Mouse (Mus musculus): ENCODE measurements around the gene B3gnt4. TPM values are rescaled to one million over a fixed set of nuclear protein-coding genes. Genes with fewer than 3 reads are reported as not detected.
"Not testable (repeated sequence)": the region's sequence is repeated elsewhere in the genome, so short reads cannot be mapped to it uniquely, and the experiment has no call there.

B3gnt4 gene
- polyA plus RNA-seq, 1 experiment from 2014 or later, result 2.2 TPM

GRCm38 (mm10) chr5:123508921-123509320 lies 1.3 kb upstream of the B3gnt4 start:
- Histone ChIP-seq H3K9me3 (no peaks in the 10 kb centered on the region), H3K27me3 (peaks cover 13% of the 10 kb centered on the region), H3K4me3 (peak overlapping the region; percentile 65), H3K4me2 (replicated peaks) (peak overlapping the region; percentile 86), H3K9ac (peak overlapping the region; percentile 61), H3K36me3 (peaks cover 22% of the 10 kb centered on the region), H3K4me1 (peaks cover 23% of the 10 kb centered on the region), H3K27ac (no peak overlapping the region)
- ATAC-seq (ENCODE audit: insufficient number of reproducible peaks, insufficient read depth, low FRiP score, low TSS enrichment), result no peak
- WGBS, result 7% methylated on average over 12 of the region's 12 CpGs

- not testable (repeated sequence) for H3K9me3 ChIP-seq; H3K27me3 ChIP-seq; H3K4me2 ChIP-seq (replicated peaks); H3K4me3 ChIP-seq; H3K9ac ChIP-seq; ATAC-seq (ENCODE audit: insufficient number of reproducible peaks, insufficient read depth, low FRiP score, low TSS enrichment); H3K27ac ChIP-seq
- Histone ChIP-seq H3K36me3 (peaks cover 37% of the 10 kb centered on the region), H3K4me1 (peaks cover 20% of the 10 kb centered on the region)
- 82% methylated on average over 3 of the region's 3 CpGs for WGBS
These were observed 1.2 kb downstream of the B3gnt4 start for GRCm38 (mm10) chr5:123511426-123511825.

- peaks cover 2% of the 10 kb centered on the region; the same call in 1 of the 2 replicates for H3K27me3 ChIP-seq
- H3K9ac ChIP-seq, result no peak overlapping the region
- no peaks in the 10 kb centered on the region for H3K9me3 ChIP-seq
- H3K4me1 ChIP-seq, result peaks cover 20% of the 10 kb centered on the region
- H3K36me3 ChIP-seq, result peaks cover 44% of the 10 kb centered on the region
- H3K27ac ChIP-seq, result no peak overlapping the region
- WGBS, result 79% methylated on average over 3 of the region's 3 CpGs
- ATAC-seq (ENCODE audit: insufficient number of reproducible peaks, insufficient read depth, low FRiP score, low TSS enrichment), result no peak
- no peak overlapping the region for H3K4me3 ChIP-seq
- no peak overlapping the region for H3K4me2 ChIP-seq (replicated peaks)
These were observed 1.8 kb downstream of the B3gnt4 start for GRCm38 (mm10) chr5:123512102-123512501.

- Histone ChIP-seq H3K4me1 (peaks cover 4% of the 10 kb centered on the region; the same call in 1 of the 2 replicates), H3K27ac (no peak overlapping the region), H3K9ac (no peak overlapping the region), H3K4me3 (no peak overlapping the region), H3K9me3 (no peaks in the 10 kb centered on the region), H3K27me3 (no peaks in the 10 kb centered on the region), H3K4me2 (replicated peaks) (no peak overlapping the region), H3K36me3 (peaks cover 62% of the 10 kb centered on the region)
- WGBS, result 94% methylated on average over 5 of the region's 5 CpGs
- no peak for ATAC-seq (ENCODE audit: insufficient number of reproducible peaks, insufficient read depth, low FRiP score, low TSS enrichment)
These were observed 4.6 kb downstream of the B3gnt4 start for GRCm38 (mm10) chr5:123514871-123515270.

- Histone ChIP-seq H3K4me2 (replicated peaks) (no peak overlapping the region), H3K9me3 (no peaks in the 10 kb centered on the region), H3K27me3 (no peaks in the 10 kb centered on the region), H3K9ac (no peak overlapping the region), H3K4me1 (peaks cover 20% of the 10 kb centered on the region), H3K4me3 (no peak overlapping the region), H3K36me3 (peaks cover 34% of the 10 kb centered on the region), H3K27ac (no peak overlapping the region)
- 82% methylated on average over 9 of the region's 9 CpGs for WGBS
- no peak for ATAC-seq (ENCODE audit: insufficient number of reproducible peaks, insufficient read depth, low FRiP score, low TSS enrichment)
These were observed 10.4 kb downstream of the B3gnt4 start for GRCm38 (mm10) chr5:123520666-123521065.

GRCm38 (mm10) chr5:123521621-123522020 lies 11.4 kb downstream of the B3gnt4 start:
- Histone ChIP-seq H3K4me3 (no peak overlapping the region), H3K4me2 (replicated peaks) (no peak overlapping the region), H3K27me3 (no peaks in the 10 kb centered on the region), H3K27ac (no peak overlapping the region), H3K36me3 (peaks cover 24% of the 10 kb centered on the region), H3K9ac (no peak overlapping the region), H3K9me3 (no peaks in the 10 kb centered on the region), H3K4me1 (peaks cover 20% of the 10 kb centered on the region)
- 91% methylated on average over 1 of the region's 1 CpGs for WGBS
- ATAC-seq (ENCODE audit: insufficient number of reproducible peaks, insufficient read depth, low FRiP score, low TSS enrichment), result no peak

- no peaks in the 10 kb centered on the region for H3K27me3 ChIP-seq
- no peak overlapping the region for H3K4me2 ChIP-seq (replicated peaks)
- no peak overlapping the region for H3K27ac ChIP-seq
- H3K4me1 ChIP-seq, result peaks cover 20% of the 10 kb centered on the region
- H3K4me3 ChIP-seq, result no peak overlapping the region
- WGBS, result 91% methylated on average over 1 of the region's 1 CpGs
- H3K36me3 ChIP-seq, result peaks cover 19% of the 10 kb centered on the region
- no peak overlapping the region for H3K9ac ChIP-seq
- H3K9me3 ChIP-seq, result no peaks in the 10 kb centered on the region
- ATAC-seq (ENCODE audit: insufficient number of reproducible peaks, insufficient read depth, low FRiP score, low TSS enrichment), result no peak
These were observed 11.9 kb downstream of the B3gnt4 start for GRCm38 (mm10) chr5:123522166-123522565.

- H3K4me1 ChIP-seq, result peaks cover 20% of the 10 kb centered on the region
- H3K27me3 ChIP-seq, result no peaks in the 10 kb centered on the region
- peaks cover 17% of the 10 kb centered on the region; the same call in 1 of the 2 replicates for H3K36me3 ChIP-seq
- H3K4me2 ChIP-seq (replicated peaks), result peak within 1 kb of the TSS; percentile 80
- peak within 1 kb of the TSS; percentile 72; the same call in 1 of the 2 replicates for H3K27ac ChIP-seq
- peak within 1 kb of the TSS; percentile 88 for H3K4me3 ChIP-seq
- WGBS, result under 1% methylated on average over 82 of the region's 82 CpGs
- H3K9ac ChIP-seq, result peak within 1 kb of the TSS; percentile 84
- ATAC-seq (ENCODE audit: insufficient number of reproducible peaks, insufficient read depth, low FRiP score, low TSS enrichment), result peak; percentile 94
- no peaks in the 10 kb centered on the region for H3K9me3 ChIP-seq
These were observed 13.6 kb downstream of the B3gnt4 start, which contains the start of gene Diablo for GRCm38 (mm10) chr5:123523692-123524392. TSS of gene Diablo (minus strand) at chr5:123524176.

GRCm38 (mm10) chr5:123524393-123524750 lies 14.1 kb downstream of the B3gnt4 start:
- 0 out of 2 replicates have a peak overlapping the region, but pooled peaks have one; percentile 48 for H3K27ac ChIP-seq
- no peaks in the 10 kb centered on the region for H3K27me3 ChIP-seq
- peak overlapping the region; percentile 88 for H3K4me3 ChIP-seq
- no peaks in the 10 kb centered on the region for H3K9me3 ChIP-seq
- peak overlapping the region; percentile 80 for H3K4me2 ChIP-seq (replicated peaks)
- WGBS, result under 1% methylated on average over 24 of the region's 27 CpGs
- H3K9ac ChIP-seq, result peak overlapping the region; percentile 29; the same call in 1 of the 2 replicates
- H3K36me3 ChIP-seq, result peaks cover 16% of the 10 kb centered on the region; the same call in 1 of the 2 replicates
- ATAC-seq (ENCODE audit: insufficient number of reproducible peaks, insufficient read depth, low FRiP score, low TSS enrichment), result peak; percentile 93
- H3K4me1 ChIP-seq, result peaks cover 20% of the 10 kb centered on the region

GRCm38 (mm10) chr5:123525281-123525680 lies 15.0 kb downstream of the B3gnt4 start, which contains the start of gene Gm49027:
TSS of gene Gm49027 (minus strand) at chr5:123525488.
- H3K9ac ChIP-seq, result peak within 1 kb of the TSS; percentile 29; the same call in 1 of the 2 replicates
- H3K9me3 ChIP-seq, result no peaks in the 10 kb centered on the region
- no peaks in the 10 kb centered on the region for H3K27me3 ChIP-seq
- WGBS, result 81% methylated on average over 7 of the region's 7 CpGs
- peaks cover 20% of the 10 kb centered on the region for H3K4me1 ChIP-seq
- H3K27ac ChIP-seq, result 0 out of 2 replicates have a peak within 1 kb of the TSS, but pooled peaks have one; percentile 48
- H3K36me3 ChIP-seq, result peaks cover 17% of the 10 kb centered on the region
- H3K4me3 ChIP-seq, result peak within 1 kb of the TSS; percentile 88
- ATAC-seq (ENCODE audit: insufficient number of reproducible peaks, insufficient read depth, low FRiP score, low TSS enrichment), result no peak
- peak within 1 kb of the TSS; percentile 80 for H3K4me2 ChIP-seq (replicated peaks)

- no peak for ATAC-seq (ENCODE audit: insufficient number of reproducible peaks, insufficient read depth, low FRiP score, low TSS enrichment)
- Histone ChIP-seq H3K36me3 (peaks cover 22% of the 10 kb centered on the region), H3K4me1 (peaks cover 20% of the 10 kb centered on the region), H3K9ac (no peak overlapping the region), H3K9me3 (no peaks in the 10 kb centered on the region), H3K4me2 (replicated peaks) (no peak overlapping the region), H3K27ac (no peak overlapping the region), H3K27me3 (no peaks in the 10 kb centered on the region), H3K4me3 (no peak overlapping the region)
- 94% methylated on average over 9 of the region's 9 CpGs for WGBS
These were observed 15.7 kb downstream of the B3gnt4 start for GRCm38 (mm10) chr5:123525916-123526495.

GRCm38 (mm10) chr5:123528641-123529040 lies 18.4 kb downstream of the B3gnt4 start:
- no peak overlapping the region for H3K4me3 ChIP-seq
- WGBS, result 78% methylated on average over 7 of the region's 7 CpGs
- H3K36me3 ChIP-seq, result peaks cover 49% of the 10 kb centered on the region
- no peaks in the 10 kb centered on the region for H3K9me3 ChIP-seq
- no peak overlapping the region for H3K27ac ChIP-seq
- H3K4me1 ChIP-seq, result peaks cover 5% of the 10 kb centered on the region; the same call in 1 of the 2 replicates
- no peak for ATAC-seq (ENCODE audit: insufficient number of reproducible peaks, insufficient read depth, low FRiP score, low TSS enrichment)
- no peak overlapping the region for H3K9ac ChIP-seq
- H3K4me2 ChIP-seq (replicated peaks), result no peak overlapping the region
- no peaks in the 10 kb centered on the region for H3K27me3 ChIP-seq
